Mouse (Mus musculus) testis, adult 2 months (tissue): ENCODE data around the gene Ankmy1.
A peak's percentile ranks its signal among the peaks of the same experiment; 100 is the strongest.

Source experiments
- CTCF ChIP-seq: fragments of 200-500 bp; IDR thresholded peaks from 2 replicates; pipeline ENCODE4 v1.5.1; 2012; ENCODE audit warnings: low read depth, mild to moderate bottlenecking, inconsistent platforms, low read length, moderate library complexity; ENCODE audit not compliant: control insufficient read depth, insufficient read depth, insufficient replicate concordance
- POLR2A ChIP-seq: fragments of 200-500 bp; IDR thresholded peaks from 2 replicates; pipeline ENCODE4 v1.6.1; 2012; ENCODE audit warnings: low read depth, mild to moderate bottlenecking, inconsistent platforms, low read length, moderate library complexity; ENCODE audit not compliant: control insufficient read depth

DNA sequence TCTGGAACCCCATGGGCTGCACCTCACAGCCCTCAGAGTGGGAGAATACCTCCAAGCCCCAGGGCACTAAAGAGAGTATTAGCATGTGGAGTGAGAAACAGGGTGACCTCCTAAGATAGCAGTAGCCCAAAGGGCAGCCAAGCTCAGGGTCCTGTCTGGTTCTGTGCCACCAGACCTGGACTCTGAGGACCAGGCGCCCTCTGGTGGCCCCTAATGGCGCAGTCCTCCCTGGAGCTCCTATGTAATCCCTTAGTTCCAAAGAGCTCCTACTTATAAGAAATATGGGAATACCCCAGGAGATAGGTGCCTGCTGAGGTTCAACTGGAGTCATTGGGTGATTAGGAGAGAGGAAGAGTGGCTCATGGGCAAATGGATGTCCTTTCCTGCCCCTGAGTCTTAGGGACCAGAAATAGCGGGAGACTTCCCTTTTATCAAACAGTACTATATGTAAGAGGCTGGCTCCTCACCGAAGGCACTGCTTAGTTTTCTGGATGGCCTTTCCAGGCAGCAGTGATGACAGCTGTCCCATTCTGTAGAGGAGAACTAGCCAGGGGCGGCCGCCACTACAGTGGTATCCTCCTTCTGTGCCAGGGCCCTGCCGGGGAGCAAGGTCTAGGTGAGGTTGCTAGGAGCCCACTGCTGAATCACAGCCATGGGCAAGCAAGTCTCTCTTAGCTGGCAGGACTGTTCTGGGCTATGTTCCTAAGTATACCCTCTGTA, 68.6 kb downstream of the Ankmy1 start:
- TF ChIP-seq POLR2A (no peak), CTCF (peak; percentile 61; the same call in 1 of the 2 replicates)
